Mouse (Mus musculus): Measurements from ENCODE around the gene Stk40. TPM values are rescaled to one million over a fixed set of nuclear protein-coding genes. Genes with fewer than 3 reads are reported as not detected.
A peak's percentile ranks its signal among the peaks of the same experiment; 100 is the strongest.

Gene Stk40
- total and polyA plus RNA-seq, 2 experiments from 2014 or later, result 14.9 to 19.6 TPM

DNA sequence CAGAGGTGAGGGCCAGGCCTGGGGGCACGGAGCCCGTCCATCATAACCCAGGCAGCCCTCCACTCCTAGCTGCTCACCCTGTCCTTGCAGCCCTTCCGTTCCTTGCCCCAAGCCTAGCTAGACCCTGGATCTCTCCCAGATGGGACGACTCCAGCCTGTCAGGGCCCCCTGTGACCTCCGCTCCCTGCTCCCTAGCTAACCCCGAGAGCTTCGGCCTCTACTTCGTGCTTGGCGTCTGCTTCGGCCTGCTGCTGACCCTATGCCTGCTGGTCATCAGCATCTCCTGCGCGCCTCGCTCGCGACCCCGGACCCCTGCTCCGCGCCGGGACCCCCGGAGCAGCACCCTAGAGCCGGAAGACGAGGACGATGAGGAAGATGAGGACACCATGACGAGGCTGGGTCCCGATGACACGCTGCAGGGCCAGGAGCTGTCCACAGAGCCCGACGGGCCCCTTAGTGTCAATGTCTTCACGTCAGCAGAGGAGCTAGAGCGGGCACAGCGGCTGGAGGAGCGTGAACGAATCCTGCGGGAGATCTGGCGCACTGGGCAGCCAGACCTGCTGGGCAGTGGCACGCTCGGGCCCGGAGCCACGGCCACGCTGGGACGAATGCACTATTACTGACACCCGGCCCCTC, 45.4 kb downstream of the Stk40 start:
- H3K27me3 ChIP-seq (ENCODE audit: insufficient read depth, low read length), result peaks cover 30% of the 10 kb centered on the region
- H3K4me3 ChIP-seq (ENCODE audit: low read depth, low read length), result peak overlapping the region; percentile 46
- TF ChIP-seq CTCF (IDR thresholded peaks at IDR 0.05; ENCODE audit: low read depth), result no peak
- H3K4me1 ChIP-seq (ENCODE audit: insufficient read depth), result peaks cover 2% of the 10 kb centered on the region; the same call in 1 of the 2 replicates
- H3K4me2 ChIP-seq (ENCODE audit: low read depth), result peak overlapping the region; percentile 77
- H3K9me3 ChIP-seq (ENCODE audit: low read length), result no peaks in the 10 kb centered on the region
- no peak overlapping the region for H3K27ac ChIP-seq (ENCODE audit: low read depth, low read length)
- peak overlapping the region; percentile 46 for H3K9ac ChIP-seq
- 32% methylated on average over 42 of the region's 42 CpGs for WGBS
- no peak for DNase-seq
- no peaks in the 10 kb centered on the region for H3K36me3 ChIP-seq (ENCODE audit: insufficient read depth)
- ATAC-seq, result no peak

DNA sequence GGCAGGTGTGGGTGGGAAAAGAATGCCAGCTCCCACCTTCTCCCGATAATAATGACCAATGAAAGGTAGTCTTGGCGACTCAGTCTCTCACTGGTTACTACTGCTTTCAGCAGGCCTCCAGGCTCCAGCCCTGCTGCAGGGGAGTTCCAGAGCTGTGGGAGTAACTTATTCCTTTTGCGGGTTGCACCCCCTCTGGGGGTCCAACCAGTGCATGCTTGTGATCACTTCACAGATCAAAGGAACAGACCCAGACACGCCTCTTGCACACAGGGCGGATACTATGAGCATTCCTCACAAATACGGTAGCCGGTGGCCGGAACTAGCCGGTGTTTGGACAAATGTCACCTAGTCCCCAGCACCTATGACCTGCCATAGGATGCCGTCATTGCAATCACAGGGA, 46.0 kb downstream of the Stk40 start:
- Histone ChIP-seq H3K27ac (ENCODE audit: low read depth, low read length) (no peak overlapping the region), H3K27me3 (ENCODE audit: insufficient read depth, low read length) (peaks cover 30% of the 10 kb centered on the region), H3K36me3 (ENCODE audit: insufficient read depth) (no peaks in the 10 kb centered on the region), H3K9me3 (ENCODE audit: low read length) (no peaks in the 10 kb centered on the region), H3K4me1 (ENCODE audit: insufficient read depth) (peaks cover 2% of the 10 kb centered on the region; the same call in 1 of the 2 replicates), H3K4me3 (ENCODE audit: low read depth, low read length) (no peak overlapping the region), H3K9ac (no peak overlapping the region), H3K4me2 (ENCODE audit: low read depth) (no peak overlapping the region)
- 68% methylated on average over 10 of the region's 10 CpGs for WGBS
- TF ChIP-seq CTCF (IDR thresholded peaks at IDR 0.05; ENCODE audit: low read depth), result no peak
- DNase-seq (no peak), ATAC-seq (no peak)

DNA sequence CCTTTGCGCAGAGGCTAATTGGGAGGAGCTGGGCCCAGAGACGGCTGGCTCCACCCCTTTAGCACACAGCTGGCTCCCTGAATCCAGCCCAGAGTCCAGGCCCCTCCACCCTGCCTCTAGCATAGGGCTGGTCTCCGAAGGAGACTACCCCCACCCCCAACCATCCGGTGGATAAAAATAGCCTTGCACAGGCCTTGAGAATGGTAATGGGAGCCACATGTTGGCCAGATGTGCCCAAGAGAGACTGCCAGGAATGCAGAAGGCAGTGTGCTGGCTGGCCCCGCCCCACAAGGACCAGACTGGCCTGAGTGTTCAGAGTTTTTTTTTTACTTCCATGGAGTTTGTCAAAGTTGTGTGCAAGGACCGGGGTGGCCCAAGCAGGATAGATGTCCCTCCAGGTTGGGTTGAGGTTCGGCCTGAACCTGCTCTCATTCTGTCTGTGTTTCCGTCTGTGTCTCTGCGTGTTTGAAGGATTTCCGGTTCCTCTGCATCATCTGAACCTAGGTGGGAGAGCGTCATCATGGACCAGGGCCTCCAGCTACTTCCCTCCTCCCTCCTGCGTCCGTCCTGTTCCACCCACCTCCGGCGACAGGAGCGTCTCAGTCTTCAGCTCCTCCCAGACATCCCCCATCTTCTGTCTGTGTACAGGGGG, 46.7 kb downstream of the Stk40 start:
- no peak overlapping the region for H3K27ac ChIP-seq (ENCODE audit: low read depth, low read length)
- H3K4me1 ChIP-seq (ENCODE audit: insufficient read depth), result peaks cover 2% of the 10 kb centered on the region; the same call in 1 of the 2 replicates
- H3K27me3 ChIP-seq (ENCODE audit: insufficient read depth, low read length), result peaks cover 30% of the 10 kb centered on the region
- no peak overlapping the region for H3K4me3 ChIP-seq (ENCODE audit: low read depth, low read length)
- ATAC-seq, result 0 out of 2 replicates have a peak, but pooled peaks have one; percentile 21
- H3K36me3 ChIP-seq (ENCODE audit: insufficient read depth), result no peaks in the 10 kb centered on the region
- no peaks in the 10 kb centered on the region for H3K9me3 ChIP-seq (ENCODE audit: low read length)
- no peak for TF ChIP-seq CTCF (IDR thresholded peaks at IDR 0.05; ENCODE audit: low read depth)
- DNase-seq, result no peak
- no peak overlapping the region for H3K4me2 ChIP-seq (ENCODE audit: low read depth)
- no peak overlapping the region for H3K9ac ChIP-seq
- WGBS, result 67% methylated on average over 16 of the region's 16 CpGs

- ATAC-seq (no peak), DNase-seq (no peak)
- Histone ChIP-seq H3K9ac (no peak overlapping the region), H3K4me3 (ENCODE audit: low read depth, low read length) (no peak overlapping the region), H3K27ac (ENCODE audit: low read depth, low read length) (no peak overlapping the region), H3K36me3 (ENCODE audit: insufficient read depth) (no peaks in the 10 kb centered on the region), H3K4me2 (ENCODE audit: low read depth) (no peak overlapping the region), H3K4me1 (ENCODE audit: insufficient read depth) (peaks cover 2% of the 10 kb centered on the region; the same call in 1 of the 2 replicates), H3K9me3 (ENCODE audit: low read length) (no peaks in the 10 kb centered on the region), H3K27me3 (ENCODE audit: insufficient read depth, low read length) (peaks cover 30% of the 10 kb centered on the region)
- no peak for TF ChIP-seq CTCF (IDR thresholded peaks at IDR 0.05; ENCODE audit: low read depth)
- 88% methylated on average over 6 of the region's 6 CpGs for WGBS
Observed at GRCm38 (mm10) chr4:126150949-126151320, 47.2 kb downstream of the Stk40 start.

DNA sequence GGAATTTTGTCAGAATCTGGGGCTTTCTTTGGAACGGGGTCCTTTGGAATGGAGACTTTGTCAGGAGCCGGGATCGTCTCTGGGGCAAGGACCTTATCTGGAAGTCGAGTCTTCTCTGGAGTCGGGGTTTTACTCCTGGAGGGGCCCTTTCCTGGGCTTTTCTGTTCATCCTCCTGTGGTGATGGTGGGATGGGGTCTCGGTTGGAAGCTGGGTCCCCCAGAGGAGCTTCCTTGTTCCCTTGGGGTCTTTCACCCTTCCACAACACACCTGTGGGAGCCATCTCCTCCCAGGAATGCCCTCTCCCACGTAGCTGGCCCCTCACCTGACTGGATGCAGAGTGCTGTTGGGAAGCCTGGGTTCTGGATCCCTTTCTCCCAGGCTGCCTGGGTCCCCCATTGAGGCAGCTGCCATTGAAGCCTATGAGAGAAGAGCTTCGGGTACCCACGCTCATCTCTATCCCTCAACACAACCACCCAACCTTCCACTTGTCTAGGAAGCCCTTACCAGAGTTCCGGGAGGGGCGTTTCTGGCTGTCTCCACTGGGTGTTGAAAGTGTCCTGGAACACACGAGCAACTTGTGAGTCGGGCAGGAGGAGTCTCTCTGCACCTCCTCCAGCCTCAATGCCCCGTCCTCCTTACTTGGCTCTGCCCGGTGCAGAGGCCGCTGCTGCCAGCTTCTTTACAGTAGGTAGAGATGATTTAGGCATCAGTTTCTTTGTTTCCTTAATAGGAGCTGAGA, 48.1 kb downstream of the Stk40 start:
- no peak overlapping the region for H3K4me2 ChIP-seq (ENCODE audit: low read depth)

DNA sequence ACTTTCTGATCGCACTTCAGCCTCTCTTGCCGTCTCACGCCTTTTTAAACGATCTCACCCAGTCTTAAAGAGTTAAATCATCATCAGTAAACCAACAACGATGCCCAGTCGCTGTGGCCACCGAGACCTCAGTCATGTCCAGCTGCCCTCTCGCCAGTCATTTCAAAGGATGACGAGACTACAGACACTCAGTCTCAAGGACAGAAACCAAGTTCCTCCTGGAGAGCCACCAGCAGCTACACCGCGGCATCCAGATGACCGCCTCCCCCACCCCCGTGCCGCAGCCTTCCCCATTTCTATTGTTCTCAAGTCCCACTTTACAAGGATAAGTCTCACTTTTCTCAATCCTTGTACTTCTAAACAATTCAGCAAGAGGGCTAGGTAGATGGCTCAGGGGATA, 49.1 kb downstream of the Stk40 start:
- Histone ChIP-seq H3K27me3 (ENCODE audit: insufficient read depth, low read length) (peaks cover 24% of the 10 kb centered on the region), H3K36me3 (ENCODE audit: insufficient read depth) (no peaks in the 10 kb centered on the region), H3K4me2 (ENCODE audit: low read depth) (no peak overlapping the region), H3K27ac (ENCODE audit: low read depth, low read length) (no peak overlapping the region), H3K4me3 (ENCODE audit: low read depth, low read length) (no peak overlapping the region), H3K4me1 (ENCODE audit: insufficient read depth) (peaks cover 2% of the 10 kb centered on the region; the same call in 1 of the 2 replicates), H3K9ac (no peak overlapping the region), H3K9me3 (ENCODE audit: low read length) (no peaks in the 10 kb centered on the region)
- DNase-seq, result no peak
- ATAC-seq, result no peak
- 54% methylated on average over 14 of the region's 14 CpGs for WGBS
- TF ChIP-seq CTCF (IDR thresholded peaks at IDR 0.05; ENCODE audit: low read depth), result no peak

More for the DNA sequence above, 48.1 kb downstream of the Stk40 start:
- Histone ChIP-seq H3K27ac (ENCODE audit: low read depth, low read length) (no peak overlapping the region), H3K27me3 (ENCODE audit: insufficient read depth, low read length) (peaks cover 30% of the 10 kb centered on the region), H3K9ac (no peak overlapping the region), H3K36me3 (ENCODE audit: insufficient read depth) (no peaks in the 10 kb centered on the region), H3K4me3 (ENCODE audit: low read depth, low read length) (no peak overlapping the region), H3K9me3 (ENCODE audit: low read length) (no peaks in the 10 kb centered on the region), H3K4me1 (ENCODE audit: insufficient read depth) (peaks cover 2% of the 10 kb centered on the region; the same call in 1 of the 2 replicates)
- WGBS, result 84% methylated on average over 16 of the region's 16 CpGs
- no peak for ATAC-seq
- no peak for TF ChIP-seq CTCF (IDR thresholded peaks at IDR 0.05; ENCODE audit: low read depth)
- DNase-seq, result no peak

Measured in forebrain, postnatal 0 days (tissue).